Mouse (Mus musculus): ENCODE measurements around the gene Pcx.

DNA sequence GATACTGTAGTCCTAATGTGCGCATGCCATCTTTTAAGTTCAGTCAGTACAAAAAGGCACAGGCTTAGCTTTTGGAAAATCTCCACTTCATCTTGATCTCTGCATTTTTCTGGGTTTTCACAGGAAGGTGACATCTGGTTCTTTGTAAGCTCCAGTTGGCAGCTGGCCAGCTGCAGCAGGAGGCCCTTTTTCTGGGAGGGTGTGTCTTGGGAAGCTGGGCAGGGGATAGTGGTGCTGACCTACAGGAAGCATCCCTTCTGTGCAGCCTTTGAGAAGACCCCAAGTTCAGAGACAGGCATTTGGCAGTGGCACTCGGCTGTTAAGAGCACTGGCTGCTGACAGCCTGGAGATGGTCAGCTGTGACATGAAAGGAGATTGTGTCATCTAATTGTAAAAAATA lies 5.5 kb downstream of the Pcx start:
- TF ChIP-seq CTCF (IDR thresholded peaks at IDR 0.05) (no peak), EP300 (IDR thresholded peaks at IDR 0.05) (no peak)
